Mouse (Mus musculus) heart, adult 2 months (tissue): ENCODE results near the gene 3110040M04Rik. TPM values are rescaled to one million over a fixed set of nuclear protein-coding genes. Genes with fewer than 3 reads are reported as not detected.

Experiments used
- DNase-seq, 2 experiments: peaks; one replicate each; pipeline ENCODE4 v3.0.0; 2021
- H3K27ac ChIP-seq: fragments of 200-600 bp; 2 replicates; pipeline ENCODE4 v1.8.1; 2022
- H3K27me3 ChIP-seq: fragments of 200-500 bp; 2 replicates; pipeline ENCODE4 v1.6.1; 2012; ENCODE audit warnings: mild to moderate bottlenecking, low read length, inconsistent platforms, mixed read lengths; ENCODE audit not compliant: control insufficient read depth, insufficient read depth
- H3K36me3 ChIP-seq: fragments of 200-500 bp; 2 replicates; pipeline ENCODE4 v1.6.1; 2012; ENCODE audit warnings: low read length, inconsistent platforms; ENCODE audit not compliant: control insufficient read depth, insufficient read depth
- H3K4me1 ChIP-seq: fragments of 200-500 bp; 2 replicates; pipeline ENCODE4 v1.6.1; 2011; ENCODE audit warnings: low read length; ENCODE audit not compliant: control insufficient read depth, insufficient read depth
- H3K4me3 ChIP-seq: fragments of 200-600 bp; 2 replicates; pipeline ENCODE4 v1.8.1; 2022
- H3K79me2 ChIP-seq: fragments of 200-500 bp; replicated peaks from 2 replicates; pipeline ENCODE4 v1.6.1; 2012; ENCODE audit warnings: mild to moderate bottlenecking, inconsistent platforms, low read length, moderate library complexity, mixed read lengths; ENCODE audit not compliant: control insufficient read depth, insufficient read depth
- H3K9ac ChIP-seq: fragments of 200-500 bp; 2 replicates; pipeline ENCODE4 v1.6.1; 2012; ENCODE audit warnings: low read depth, mild to moderate bottlenecking, control low read depth, inconsistent platforms, low read length, mixed read lengths
- CTCF ChIP-seq: fragments of 200-600 bp; IDR thresholded peaks from 2 replicates; pipeline ENCODE4 v1.8.1; 2022; ENCODE audit warnings: antibody characterized with exemption, mild to moderate bottlenecking, moderate library complexity
- EP300 ChIP-seq: fragments of 200-500 bp; IDR thresholded peaks from 2 replicates; pipeline ENCODE4 v1.6.1; 2011; ENCODE audit warnings: low read depth, low read length, control low read depth; ENCODE audit not compliant: insufficient read depth
- POLR2A ChIP-seq: fragments of 200-500 bp; IDR thresholded peaks from 2 replicates; pipeline ENCODE4 v1.6.1; 2011; ENCODE audit warnings: mild to moderate bottlenecking, low read depth, low read length, control low read depth; ENCODE audit not compliant: insufficient read depth
- WGBS: fragments of 180-500 bp; shearing (Covaris S2); methylation state at CpG from one replicate; pipeline ENCODE4 v1.1.7; 2018; 5-methylcytosine and 5-hydroxymethylcytosine counted together
- intact Hi-C: fragments of 180-260 bp; cut with DNase I; formaldehyde crosslinking; loops from one replicate; pipeline ENCODE4 v1.15.1; 2025
- polyA plus RNA-seq: library from polyadenylated mRNA; depleted of rRNA; stranded (reverse); fragments of >200 nt; gene quantifications from 2 replicates; pipeline ENCODE4 v1.2.3, GENCODE M21; 2012
- total RNA-seq, 2 experiments: library from RNA; stranded (reverse); gene quantifications; 2 replicates each; pipeline ENCODE4 v1.2.3; 2021

Gene 3110040M04Rik
- total and polyA plus RNA-seq, 3 experiments = not detected

- TF ChIP-seq EP300 (no peak), CTCF (no peak), POLR2A (no peak)
- Histone ChIP-seq H3K4me3 (no peak overlapping the region), H3K79me2 (no peaks in the 10 kb centered on the region), H3K36me3 (no peaks in the 10 kb centered on the region), H3K9ac (no peak overlapping the region), H3K27me3 (no peaks in the 10 kb centered on the region), H3K27ac (no peak overlapping the region), H3K4me1 (no peaks in the 10 kb centered on the region)
- DNase-seq = no peak
- intact Hi-C loops = no loop called here
- WGBS = 91% methylated on average over 10 of the region's 10 CpGs
These were observed 18.8 kb downstream of the 3110040M04Rik start for GRCm38 (mm10) chr1:151222561-151223267.

GRCm38 (mm10) chr1:151223377-151223776 is 19.5 kb downstream of the 3110040M04Rik start:
- no peaks in the 10 kb centered on the region for H3K79me2 ChIP-seq
- H3K4me1 ChIP-seq = no peaks in the 10 kb centered on the region
- no peaks in the 10 kb centered on the region for H3K36me3 ChIP-seq
- H3K9ac ChIP-seq = no peak overlapping the region
- no peaks in the 10 kb centered on the region for H3K27me3 ChIP-seq
- intact Hi-C loops = no loop called here
- H3K4me3 ChIP-seq = no peak overlapping the region
- 42% methylated on average over 1 of the region's 1 CpGs for WGBS
- DNase-seq = no peak
- TF ChIP-seq CTCF (no peak), EP300 (no peak), POLR2A (no peak)
- no peak overlapping the region for H3K27ac ChIP-seq

GRCm38 (mm10) chr1:151224536-151224935 is 20.6 kb downstream of the 3110040M04Rik start:
- H3K36me3 ChIP-seq = no peaks in the 10 kb centered on the region
- H3K27me3 ChIP-seq = no peaks in the 10 kb centered on the region
- TF ChIP-seq EP300 = no peak
- TF ChIP-seq CTCF = no peak
- no peak for TF ChIP-seq POLR2A
- no peak overlapping the region for H3K4me3 ChIP-seq
- WGBS = 93% methylated on average over 1 of the region's 1 CpGs
- DNase-seq = no peak
- H3K79me2 ChIP-seq = no peaks in the 10 kb centered on the region
- no peaks in the 10 kb centered on the region for H3K4me1 ChIP-seq
- intact Hi-C loops = no loop called here
- no peak overlapping the region for H3K27ac ChIP-seq
- H3K9ac ChIP-seq = no peak overlapping the region

GRCm38 (mm10) chr1:151227506-151227905 is 23.6 kb downstream of the 3110040M04Rik start:
- intact Hi-C loops = no loop called here

GRCm38 (mm10) chr1:151228320-151228989 is 24.5 kb downstream of the 3110040M04Rik start:
- 80% methylated on average over 1 of the region's 1 CpGs for WGBS
- no peak overlapping the region for H3K9ac ChIP-seq
- H3K4me1 ChIP-seq = no peaks in the 10 kb centered on the region
- H3K27me3 ChIP-seq = no peaks in the 10 kb centered on the region
- no peaks in the 10 kb centered on the region for H3K79me2 ChIP-seq
- no peak for TF ChIP-seq POLR2A
- TF ChIP-seq CTCF = no peak
- no peak for TF ChIP-seq EP300
- H3K36me3 ChIP-seq = no peaks in the 10 kb centered on the region
- H3K4me3 ChIP-seq = no peak overlapping the region
- intact Hi-C loops = no loop called here
- no peak overlapping the region for H3K27ac ChIP-seq
- DNase-seq = no peak

More at GRCm38 (mm10) chr1:151227506-151227905, 23.6 kb downstream of the 3110040M04Rik start:
- Histone ChIP-seq H3K27me3 (no peaks in the 10 kb centered on the region), H3K9ac (no peak overlapping the region), H3K4me3 (no peak overlapping the region), H3K27ac (no peak overlapping the region), H3K36me3 (no peaks in the 10 kb centered on the region), H3K4me1 (no peaks in the 10 kb centered on the region), H3K79me2 (no peaks in the 10 kb centered on the region)
- WGBS = 83% methylated on average over 8 of the region's 8 CpGs
- no peak for DNase-seq
- TF ChIP-seq EP300 (no peak), POLR2A (no peak), CTCF (no peak)

GRCm38 (mm10) chr1:151232346-151232745 is 28.4 kb downstream of the 3110040M04Rik start:
- Histone ChIP-seq H3K36me3 (no peaks in the 10 kb centered on the region), H3K27ac (no peak overlapping the region), H3K79me2 (no peaks in the 10 kb centered on the region), H3K4me3 (no peak overlapping the region), H3K4me1 (peaks cover 6% of the 10 kb centered on the region), H3K27me3 (no peaks in the 10 kb centered on the region), H3K9ac (no peak overlapping the region)
- WGBS = 61% methylated on average over 3 of the region's 3 CpGs
- intact Hi-C loops = no loop called here
- TF ChIP-seq CTCF = no peak
- no peak for DNase-seq
